Mouse (Mus musculus) MEL (cell line): ENCODE measurements around the gene Tcf23. TPM values are rescaled to one million over a fixed set of nuclear protein-coding genes. Genes with fewer than 3 reads are reported as not detected.

ENCODE experiments used
- DNase-seq: peaks from one replicate; pipeline ENCODE4 v3.0.0; 2011; ENCODE audit warnings: low read depth, low spot score
- H3K27ac ChIP-seq: 2 replicates; pipeline ENCODE4 v1.5.1; 2012; ENCODE audit warnings: low read depth, mild to moderate bottlenecking, control low read depth, low read length, moderate library complexity; ENCODE audit not compliant: control insufficient read depth
- H3K27me3 ChIP-seq, 2 experiments: fragments of 150-350 bp in 1 of 2; sonication (generic) in 1 of 2; 2 replicates each; pipeline ENCODE4 v1.6.1; 2012; ENCODE audit warnings: low read length in 2 of 2, mild to moderate bottlenecking in 2 of 2, improper control_type of control experiment in 1 of 2, moderate library complexity in 1 of 2; ENCODE audit not compliant: insufficient read depth in 2 of 2, control insufficient read depth in 1 of 2
- H3K36me3 ChIP-seq, 2 experiments: 2 replicates each; pipeline ENCODE4 v1.6.1; 2012 to 2014; ENCODE audit warnings: low read length in 2 of 2, improper control_type of control experiment in 1 of 2, inconsistent platforms in 1 of 2, mild to moderate bottlenecking in 1 of 2; ENCODE audit not compliant: insufficient read depth in 2 of 2, control insufficient read depth in 1 of 2
- H3K4me1 ChIP-seq, 2 experiments: fragments of 150-350 bp in 1 of 2; sonication (generic) in 1 of 2; 2 replicates each; pipeline ENCODE4 v1.6.1; 2012; ENCODE audit warnings: low read length in 2 of 2, improper control_type of control experiment in 1 of 2, mild to moderate bottlenecking in 1 of 2; ENCODE audit not compliant: insufficient read depth in 2 of 2, control insufficient read depth in 1 of 2
- H3K4me3 ChIP-seq, 2 experiments: fragments of 150-350 bp in 1 of 2; sonication (generic) in 1 of 2; 2 replicates each; pipeline ENCODE4 v1.5.1; 2012; ENCODE audit warnings: low read depth in 2 of 2, low read length in 2 of 2, mild to moderate bottlenecking in 2 of 2, moderate library complexity in 2 of 2, control low read depth in 1 of 2, improper control_type of control experiment in 1 of 2; ENCODE audit not compliant: control insufficient read depth in 1 of 2, insufficient read depth in 1 of 2
- H3K79me2 ChIP-seq: 2 replicates; pipeline ENCODE4 v1.6.1; 2012; ENCODE audit warnings: mild to moderate bottlenecking, low read length, moderate library complexity; ENCODE audit not compliant: control insufficient read depth, poor library complexity, insufficient read depth
- H3K9ac ChIP-seq: 2 replicates; pipeline ENCODE4 v1.6.1; 2012; ENCODE audit warnings: low read depth, mild to moderate bottlenecking, control low read depth, low read length, moderate library complexity; ENCODE audit not compliant: control insufficient read depth, poor library complexity, severe bottlenecking
- H3K9me3 ChIP-seq: fragments of 150-350 bp; sonication (generic); replicated peaks from 2 replicates; pipeline ENCODE4 v1.6.1; 2012; ENCODE audit warnings: mild to moderate bottlenecking, low read length, improper control_type of control experiment, moderate library complexity; ENCODE audit not compliant: insufficient read depth
- BHLHE40 ChIP-seq: IDR thresholded peaks from 2 replicates; pipeline ENCODE4 v1.6.1; 2012; ENCODE audit warnings: low read depth, mild to moderate bottlenecking, inconsistent platforms, low read length, improper control_type of control experiment, borderline replicate concordance
- CTCF ChIP-seq, 3 experiments: IDR thresholded peaks in 2 of 3; conservative IDR thresholded peaks in 1 of 3; 2 replicates each; pipeline ENCODE4 v1.5.1; 2011 to 2012; ENCODE audit warnings: low read length in 3 of 3, low read depth in 2 of 3, mild to moderate bottlenecking in 2 of 3, improper control_type of control experiment in 1 of 3, inconsistent platforms in 1 of 3, mixed read lengths in 1 of 3, moderate library complexity in 1 of 3; ENCODE audit not compliant: control insufficient read depth in 1 of 3, insufficient read depth in 1 of 3, poor library complexity in 1 of 3, severe bottlenecking in 1 of 3
- E2F4 ChIP-seq: IDR thresholded peaks from 2 replicates; pipeline ENCODE4 v1.6.1; 2011; ENCODE audit warnings: low read depth, low read length, improper control_type of control experiment, borderline replicate concordance
- ELF1 ChIP-seq: IDR thresholded peaks from 2 replicates; pipeline ENCODE4 v1.6.1; 2014; ENCODE audit warnings: low read depth, mild to moderate bottlenecking, inconsistent platforms, low read length, improper control_type of control experiment, moderate library complexity
- GABPA ChIP-seq: IDR thresholded peaks from 2 replicates; pipeline ENCODE4 v1.6.1; 2012; ENCODE audit warnings: low read depth, mild to moderate bottlenecking, inconsistent platforms, low read length, improper control_type of control experiment, moderate library complexity
- HCFC1 ChIP-seq: IDR thresholded peaks from 2 replicates; pipeline ENCODE4 v1.6.1; 2012; ENCODE audit warnings: low read depth, mild to moderate bottlenecking, inconsistent platforms, low read length, improper control_type of control experiment, moderate library complexity
- KAT2A ChIP-seq: conservative IDR thresholded peaks from 2 replicates; pipeline ENCODE4 v1.6.1; 2012; ENCODE audit warnings: low read depth, low read length, improper control_type of control experiment, inconsistent platforms
- MAX ChIP-seq: IDR thresholded peaks from 2 replicates; pipeline ENCODE4 v1.6.1; 2011; ENCODE audit warnings: low read length, improper control_type of control experiment
- MAZ ChIP-seq: IDR thresholded peaks from 2 replicates; pipeline ENCODE4 v1.6.1; 2012; ENCODE audit warnings: low read depth, mild to moderate bottlenecking, inconsistent platforms, low read length, improper control_type of control experiment
- MXI1 ChIP-seq: IDR thresholded peaks from 2 replicates; pipeline ENCODE4 v1.6.1; 2011; ENCODE audit warnings: mild to moderate bottlenecking, low read depth, low read length, improper control_type of control experiment
- NELFE ChIP-seq: IDR thresholded peaks from 2 replicates; pipeline ENCODE4 v1.6.1; 2011; ENCODE audit warnings: low read depth, low read length, improper control_type of control experiment
- RAD21 ChIP-seq: IDR thresholded peaks from 2 replicates; pipeline ENCODE4 v1.6.1; 2011; ENCODE audit warnings: mild to moderate bottlenecking, low read depth, low read length, improper control_type of control experiment
- RCOR1 ChIP-seq: IDR thresholded peaks from 2 replicates; pipeline ENCODE4 v1.6.1; 2012; ENCODE audit warnings: low read depth, mild to moderate bottlenecking, inconsistent platforms, low read length, improper control_type of control experiment
- TBP ChIP-seq: IDR thresholded peaks from 2 replicates; pipeline ENCODE4 v1.8.0; 2011; ENCODE audit warnings: low read depth, low read length, improper control_type of control experiment
- USF2 ChIP-seq, 2 experiments: IDR thresholded peaks; 2 replicates each; pipeline ENCODE4 v1.6.1; 2011 to 2012; ENCODE audit warnings: improper control_type of control experiment in 2 of 2, low read length in 2 of 2, borderline replicate concordance in 1 of 2, inconsistent platforms in 1 of 2, low read depth in 1 of 2, mild to moderate bottlenecking in 1 of 2; ENCODE audit not compliant: insufficient read depth in 1 of 2
- ZC3H11A ChIP-seq: IDR thresholded peaks from 2 replicates; pipeline ENCODE4 v1.6.1; 2012; ENCODE audit warnings: low read depth, mild to moderate bottlenecking, inconsistent platforms, low read length, improper control_type of control experiment
- ZMIZ1 ChIP-seq: IDR thresholded peaks from 2 replicates; pipeline ENCODE4 v1.6.1; 2012; ENCODE audit warnings: low read depth, mild to moderate bottlenecking, inconsistent platforms, low read length, improper control_type of control experiment, moderate library complexity
- ZNF384 ChIP-seq: IDR thresholded peaks from 2 replicates; pipeline ENCODE4 v1.6.1; 2012; ENCODE audit warnings: low read depth, mild to moderate bottlenecking, inconsistent platforms, low read length, improper control_type of control experiment
- polyA plus RNA-seq, 2 experiments: library from polyadenylated mRNA; stranded (reverse) in 1 of 2; unstranded in 1 of 2; fragments of >175 nt in 1 of 2; fragments of >200 nt in 1 of 2; gene quantifications; 2 replicates each; pipeline versions ENCODE4 v1.2.1 to v1.2.4; 2012; ENCODE audit warnings: low replicate concordance in 2 of 2, low read depth in 1 of 2; ENCODE audit not compliant: insufficient read length in 2 of 2, insufficient read depth in 1 of 2, missing spikeins in 1 of 2
- total RNA-seq: library from RNA; depleted of rRNA; stranded (reverse); fragments of 300-350 nt; gene quantifications from 2 replicates; pipeline ENCODE4 v1.2.3, GENCODE M21; 2012

The Tcf23 gene
- total and polyA plus RNA-seq, 3 experiments: 0.07 to 0.08 TPM; not detected in 1

- H3K79me2 ChIP-seq: peaks cover 14% of the 10 kb centered on the region
- peaks cover 0 to 2% of the 10 kb centered on the region in 2 experiments; a peak in 1 of 4 replicates for H3K36me3 ChIP-seq
These were observed 43.8 kb upstream of the Tcf23 start for GRCm38 (mm10) chr5:30924614-30925013.

GRCm38 (mm10) chr5:30925217-30925616, 43.2 kb upstream of the Tcf23 start:
- Histone ChIP-seq H3K27ac (no peak overlapping the region), H3K9me3 (no peaks in the 10 kb centered on the region), H3K27me3 (no peaks in the 10 kb centered on the region), H3K4me3 (no peak overlapping the region), H3K36me3 (peaks cover 0 to 2% of the 10 kb centered on the region in 2 experiments; a peak in 1 of 4 replicates), H3K4me1 (peaks cover 5 to 10% of the 10 kb centered on the region in 2 experiments; a peak in 3 of 4 replicates), H3K79me2 (peaks cover 14% of the 10 kb centered on the region), H3K9ac (no peak overlapping the region)
- DNase-seq: no peak
- no peak for TF ChIP-seq TBP
- TF ChIP-seq ZMIZ1: no peak
- no peak for TF ChIP-seq ZC3H11A
- TF ChIP-seq MAX: no peak
- TF ChIP-seq HCFC1: no peak
- no peak for TF ChIP-seq MAZ
- no peak for TF ChIP-seq NELFE
- no peak for TF ChIP-seq RAD21

More at GRCm38 (mm10) chr5:30924614-30925013, 43.8 kb upstream of the Tcf23 start:
- H3K9me3 ChIP-seq: no peaks in the 10 kb centered on the region
- TF ChIP-seq RCOR1: no peak
- no peak for TF ChIP-seq USF2 (IDR thresholded peaks at IDR 0.05; ENCODE audit: borderline replicate concordance in 1 of 2, insufficient read depth in 1 of 2, low read depth in 1 of 2, low read length in 2 of 2)
- no peak for TF ChIP-seq CTCF (IDR thresholded peaks at IDR 0.05 in 2 of 3, conservative IDR thresholded peaks at IDR 0.05 in 1 of 3; ENCODE audit: control insufficient read depth in 1 of 3, insufficient read depth in 1 of 3, low read depth in 2 of 3, low read length in 3 of 3, poor library complexity in 1 of 3, severe bottlenecking in 1 of 3)
- no peak for TF ChIP-seq E2F4
- TF ChIP-seq BHLHE40: no peak
- no peak for TF ChIP-seq MXI1
- no peak for TF ChIP-seq ZNF384
- TF ChIP-seq KAT2A: no peak
- no peak for TF ChIP-seq ELF1
- TF ChIP-seq GABPA: no peak
- H3K9ac ChIP-seq: no peak overlapping the region
- H3K27me3 ChIP-seq: no peaks in the 10 kb centered on the region
- H3K27ac ChIP-seq: no peak overlapping the region
- no peak for DNase-seq
- H3K4me1 ChIP-seq: peaks cover 5 to 11% of the 10 kb centered on the region in 2 experiments; a peak in 3 of 4 replicates
- no peak overlapping the region for H3K4me3 ChIP-seq
